Mouse (Mus musculus) embryonic facial prominence, embryonic 12.5 days (tissue): ENCODE results near the gene Dchs2. TPM values are rescaled to one million over a fixed set of nuclear protein-coding genes. Genes with fewer than 3 reads are reported as not detected.

ENCODE experiments used
- ATAC-seq: fragments of 200-750 bp; cut with Nextera tagmentation; 2 replicates; pipeline ENCODE4 v1.8.0; 2017; ENCODE audit not compliant: insufficient number of reproducible peaks, insufficient read depth, low FRiP score, low TSS enrichment
- H3K27ac ChIP-seq: fragments of 300-500 bp; sonication (generic); 2 replicates; pipeline ENCODE4 v1.5.1; 2016; ENCODE audit warnings: mild to moderate bottlenecking
- H3K27me3 ChIP-seq: fragments of 300-500 bp; sonication (generic); 2 replicates; pipeline ENCODE4 v1.6.1; 2016; ENCODE audit warnings: mild to moderate bottlenecking, moderate library complexity
- H3K36me3 ChIP-seq: fragments of 300-500 bp; sonication (generic); 2 replicates; pipeline ENCODE4 v1.6.1; 2016; ENCODE audit warnings: mild to moderate bottlenecking
- H3K4me1 ChIP-seq: fragments of 300-500 bp; sonication (generic); 2 replicates; pipeline ENCODE4 v1.6.1; 2016
- H3K4me2 ChIP-seq: fragments of 300-500 bp; sonication (generic); replicated peaks from 2 replicates; pipeline ENCODE4 v1.6.1; 2016; ENCODE audit warnings: mild to moderate bottlenecking, moderate library complexity
- H3K4me3 ChIP-seq: fragments of 300-500 bp; sonication (generic); 2 replicates; pipeline ENCODE4 v1.5.1; 2016; ENCODE audit warnings: mild to moderate bottlenecking
- H3K9ac ChIP-seq: fragments of 300-500 bp; sonication (generic); 2 replicates; pipeline ENCODE4 v1.6.1; 2016; ENCODE audit warnings: mild to moderate bottlenecking, moderate library complexity
- H3K9me3 ChIP-seq: fragments of 300-500 bp; sonication (generic); 2 replicates; pipeline ENCODE4 v1.6.1; 2016; ENCODE audit warnings: mild to moderate bottlenecking, moderate library complexity
- WGBS: fragments of 180-500 bp; shearing (Covaris S2); methylation state at CpG from one replicate; pipeline ENCODE4 v1.1.7; 2016; 5-methylcytosine and 5-hydroxymethylcytosine counted together
- polyA plus RNA-seq: library from polyadenylated mRNA; unstranded; fragments of >200 nt; fragmentation: Nextera tagmentation; extraction: Ambion mirVana; gene quantifications from 2 replicates; pipeline ENCODE4 v1.2.1, GENCODE M21; 2016

Gene Dchs2
- polyA plus RNA-seq, 1 experiment from 2014 or later, result 0.27 TPM

GRCm38 (mm10) chr3:83266009-83266408, 138.3 kb downstream of the Dchs2 start:
- WGBS, result 90% methylated on average over 4 of the region's 4 CpGs
- Histone ChIP-seq H3K4me2 (no peak overlapping the region), H3K4me1 (no peaks in the 10 kb centered on the region), H3K36me3 (no peaks in the 10 kb centered on the region), H3K27me3 (no peaks in the 10 kb centered on the region), H3K27ac (no peak overlapping the region), H3K4me3 (no peak overlapping the region), H3K9me3 (no peaks in the 10 kb centered on the region), H3K9ac (no peak overlapping the region)
- ATAC-seq, result no peak

- H3K27ac ChIP-seq, result no peak overlapping the region
- H3K4me1 ChIP-seq, result no peaks in the 10 kb centered on the region
- H3K9me3 ChIP-seq, result no peaks in the 10 kb centered on the region
- H3K4me3 ChIP-seq, result no peak overlapping the region
- H3K36me3 ChIP-seq, result no peaks in the 10 kb centered on the region
- no peak overlapping the region for H3K9ac ChIP-seq
- no peak overlapping the region for H3K4me2 ChIP-seq
- no peak for ATAC-seq
- peaks cover 3% of the 10 kb centered on the region; the same call in 1 of the 2 replicates for H3K27me3 ChIP-seq
- 80% methylated on average over 14 of the region's 14 CpGs for WGBS
These were observed 142.5 kb downstream of the Dchs2 start for GRCm38 (mm10) chr3:83270228-83270627.

- no peak overlapping the region for H3K4me2 ChIP-seq
- no peaks in the 10 kb centered on the region for H3K4me1 ChIP-seq
- peaks cover 3% of the 10 kb centered on the region; the same call in 1 of the 2 replicates for H3K27me3 ChIP-seq
- H3K36me3 ChIP-seq, result no peaks in the 10 kb centered on the region
- H3K9ac ChIP-seq, result no peak overlapping the region
- H3K9me3 ChIP-seq, result no peaks in the 10 kb centered on the region
- H3K4me3 ChIP-seq, result no peak overlapping the region
- no peak overlapping the region for H3K27ac ChIP-seq
- no peak for ATAC-seq
- 60% methylated on average over 9 of the region's 9 CpGs for WGBS
These were observed 143.2 kb downstream of the Dchs2 start for GRCm38 (mm10) chr3:83270982-83271381.

- H3K27me3 ChIP-seq, result peaks cover 3% of the 10 kb centered on the region; the same call in 1 of the 2 replicates
- H3K36me3 ChIP-seq, result no peaks in the 10 kb centered on the region
- no peak overlapping the region for H3K27ac ChIP-seq
- no peaks in the 10 kb centered on the region for H3K9me3 ChIP-seq
- no peak for ATAC-seq
- WGBS, result 39% methylated on average over 19 of the region's 19 CpGs
- H3K4me2 ChIP-seq, result peak overlapping the region; percentile 35
- no peaks in the 10 kb centered on the region for H3K4me1 ChIP-seq
- no peak overlapping the region for H3K4me3 ChIP-seq
- H3K9ac ChIP-seq, result no peak overlapping the region
These were observed 146.0 kb downstream of the Dchs2 start for GRCm38 (mm10) chr3:83273555-83274244.

- Histone ChIP-seq H3K4me3 (no peak overlapping the region), H3K4me1 (no peaks in the 10 kb centered on the region), H3K36me3 (no peaks in the 10 kb centered on the region), H3K9me3 (no peaks in the 10 kb centered on the region), H3K9ac (no peak overlapping the region), H3K27ac (no peak overlapping the region), H3K4me2 (no peak overlapping the region), H3K27me3 (peaks cover 3% of the 10 kb centered on the region; the same call in 1 of the 2 replicates)
- ATAC-seq, result no peak
- WGBS, result 63% methylated on average over 5 of the region's 5 CpGs
These were observed 148.0 kb downstream of the Dchs2 start for GRCm38 (mm10) chr3:83275703-83276102.

GRCm38 (mm10) chr3:83283882-83284281, 156.1 kb downstream of the Dchs2 start:
- Histone ChIP-seq H3K4me2 (no peak overlapping the region), H3K9ac (no peak overlapping the region), H3K27ac (no peak overlapping the region), H3K27me3 (no peaks in the 10 kb centered on the region), H3K36me3 (no peaks in the 10 kb centered on the region), H3K4me1 (peaks cover 3% of the 10 kb centered on the region), H3K9me3 (no peaks in the 10 kb centered on the region), H3K4me3 (no peak overlapping the region)
- ATAC-seq, result no peak
- 66% methylated on average over 1 of the region's 1 CpGs for WGBS

GRCm38 (mm10) chr3:83286975-83287405, 159.2 kb downstream of the Dchs2 start:
- Histone ChIP-seq H3K9me3 (no peaks in the 10 kb centered on the region), H3K4me1 (peaks cover 3% of the 10 kb centered on the region), H3K27me3 (no peaks in the 10 kb centered on the region), H3K4me3 (peak overlapping the region; percentile 37), H3K36me3 (no peaks in the 10 kb centered on the region), H3K4me2 (peak overlapping the region; percentile 57), H3K27ac (peak overlapping the region; percentile 50; the same call in 1 of the 2 replicates), H3K9ac (peak overlapping the region; percentile 53)
- WGBS, result 6% methylated on average over 11 of the region's 11 CpGs
- ATAC-seq, result peak; percentile 79; the same call in 1 of the 2 replicates

GRCm38 (mm10) chr3:83288118-83288840, 160.5 kb downstream of the Dchs2 start:
- Histone ChIP-seq H3K4me3 (no peak overlapping the region), H3K9ac (no peak overlapping the region), H3K36me3 (no peaks in the 10 kb centered on the region), H3K27me3 (no peaks in the 10 kb centered on the region), H3K9me3 (no peaks in the 10 kb centered on the region), H3K27ac (no peak overlapping the region), H3K4me2 (no peak overlapping the region), H3K4me1 (peaks cover 3% of the 10 kb centered on the region)
- WGBS, result 25% methylated on average over 6 of the region's 6 CpGs
- ATAC-seq, result peak; percentile 57; the same call in 1 of the 2 replicates

GRCm38 (mm10) chr3:83290482-83290881, 162.7 kb downstream of the Dchs2 start:
- Histone ChIP-seq H3K36me3 (no peaks in the 10 kb centered on the region), H3K9me3 (no peaks in the 10 kb centered on the region), H3K9ac (no peak overlapping the region), H3K27ac (no peak overlapping the region), H3K27me3 (no peaks in the 10 kb centered on the region), H3K4me1 (peaks cover 3% of the 10 kb centered on the region), H3K4me2 (no peak overlapping the region), H3K4me3 (no peak overlapping the region)
- no peak for ATAC-seq

GRCm38 (mm10) chr3:83290953-83291352, 163.2 kb downstream of the Dchs2 start:
- WGBS, result 90% methylated on average over 1 of the region's 1 CpGs
- H3K4me2 ChIP-seq, result no peak overlapping the region

GRCm38 (mm10) chr3:83299783-83300382, 172.1 kb downstream of the Dchs2 start:
- Histone ChIP-seq H3K4me1 (no peaks in the 10 kb centered on the region; the same call in 1 of the 2 replicates), H3K9me3 (no peaks in the 10 kb centered on the region), H3K27me3 (no peaks in the 10 kb centered on the region), H3K4me2 (no peak overlapping the region), H3K27ac (peak overlapping the region; percentile 54; the same call in 1 of the 2 replicates), H3K9ac (no peak overlapping the region), H3K36me3 (no peaks in the 10 kb centered on the region), H3K4me3 (no peak overlapping the region)
- no peak for ATAC-seq
- WGBS, result 42% methylated on average over 5 of the region's 5 CpGs

More at GRCm38 (mm10) chr3:83290953-83291352, 163.2 kb downstream of the Dchs2 start:
- Histone ChIP-seq H3K27ac (no peak overlapping the region), H3K27me3 (no peaks in the 10 kb centered on the region), H3K9ac (no peak overlapping the region), H3K36me3 (no peaks in the 10 kb centered on the region), H3K9me3 (no peaks in the 10 kb centered on the region), H3K4me3 (no peak overlapping the region), H3K4me1 (peaks cover 3% of the 10 kb centered on the region)
- no peak for ATAC-seq
